Mouse (Mus musculus) layer of hippocampus, adult 6 months (tissue): ENCODE results near the gene Mefv. TPM values are rescaled to one million over a fixed set of nuclear protein-coding genes. Genes with fewer than 3 reads are reported as not detected.

Source experiments
- long read RNA-seq, 2 experiments: library from polyadenylated mRNA; unstranded; transcript quantifications; one replicate each; pipeline ENCODE4 v2.0.0; 2019 to 2020
- polyA plus RNA-seq: library from polyadenylated mRNA; unstranded; fragments of <200 nt; fragmentation: Nextera tagmentation; gene quantifications from 2 replicates; pipeline ENCODE4 v1.2.3, GENCODE M21; 2021

Gene Mefv
- polyA plus RNA-seq = not detected in 2 replicates
- long read RNA-seq, experiment 1 = 0 reads
- long read RNA-seq, experiment 2 = 0 reads

GRCm38 (mm10) chr16:3717980-3718379 lies at the start of gene Mefv:
Gene Mefv, minus strand, starts transcription at chr16:3718097.

GRCm38 (mm10) chr16:3743503-3744185 lies 25.7 kb upstream of the Mefv start, which contains the start of gene Zfp263:
Gene Zfp263, plus strand, starts transcription at chr16:3744093.

Other genes starting within 250 kb of the Mefv start
- gene Olfr161, start 127.1 kb downstream of the Mefv start, polyA plus RNA-seq = not detected in 2 replicates
- 4.6 and 5.3 TPM in 2 replicates for gene Zfp263, start 26.0 kb upstream of the Mefv start, polyA plus RNA-seq
- not detected in 2 replicates for gene Olfr15, start 112.8 kb upstream of the Mefv start, polyA plus RNA-seq
- gene Zfp174, start 129.2 kb upstream of the Mefv start, polyA plus RNA-seq = 0.92 and 1.4 TPM in 2 replicates
- 69.4 and 79.6 TPM in 2 replicates for gene Naa60, start 154.3 kb upstream of the Mefv start, polyA plus RNA-seq
- 4.1 and 4.3 TPM in 2 replicates for gene Zfp597, start 166.5 kb upstream of the Mefv start, polyA plus RNA-seq
- 14.4 and 14.7 TPM in 2 replicates for gene Gm20695, start 166.6 kb upstream of the Mefv start, polyA plus RNA-seq
- 6.3 and 8.7 TPM in 2 replicates for gene 1700037C18Rik, start 190.6 kb upstream of the Mefv start, polyA plus RNA-seq
- 23.4 and 25.7 TPM in 2 replicates for gene Cluap1, start 190.7 kb upstream of the Mefv start, polyA plus RNA-seq